Mouse (Mus musculus): Measurements from ENCODE around the gene Pdlim3. TPM values are rescaled to one million over a fixed set of nuclear protein-coding genes. Genes with fewer than 3 reads are reported as not detected.

Gene Pdlim3
- polyA plus RNA-seq, 1 experiment from 2014 or later = 134 TPM

GRCm38 (mm10) chr8:45936986-45937385 lies 51.7 kb downstream of the Pdlim3 start:
- TF ChIP-seq CTCF (IDR thresholded peaks at IDR 0.05; ENCODE audit: low read depth) = no peak
- no peak for ATAC-seq
- no peaks in the 10 kb centered on the region for H3K9me3 ChIP-seq (ENCODE audit: control insufficient read depth)
- WGBS = 88% methylated on average over 9 of the region's 9 CpGs
- H3K4me2 ChIP-seq (replicated peaks; ENCODE audit: low read depth) = no peak overlapping the region
- no peak overlapping the region for H3K27ac ChIP-seq (ENCODE audit: low read depth, low read length)
- no peak overlapping the region for H3K9ac ChIP-seq (ENCODE audit: low read depth, low read length)
- no peaks in the 10 kb centered on the region for H3K27me3 ChIP-seq (replicated peaks; ENCODE audit: control insufficient read depth, insufficient read depth, low read length)
- no peaks in the 10 kb centered on the region for H3K36me3 ChIP-seq (ENCODE audit: control insufficient read depth, insufficient read depth)
- H3K4me3 ChIP-seq (ENCODE audit: low read depth, low read length) = no peak overlapping the region
- H3K4me1 ChIP-seq (replicated peaks; ENCODE audit: control insufficient read depth, insufficient read depth, low read length) = no peaks in the 10 kb centered on the region

DNA sequence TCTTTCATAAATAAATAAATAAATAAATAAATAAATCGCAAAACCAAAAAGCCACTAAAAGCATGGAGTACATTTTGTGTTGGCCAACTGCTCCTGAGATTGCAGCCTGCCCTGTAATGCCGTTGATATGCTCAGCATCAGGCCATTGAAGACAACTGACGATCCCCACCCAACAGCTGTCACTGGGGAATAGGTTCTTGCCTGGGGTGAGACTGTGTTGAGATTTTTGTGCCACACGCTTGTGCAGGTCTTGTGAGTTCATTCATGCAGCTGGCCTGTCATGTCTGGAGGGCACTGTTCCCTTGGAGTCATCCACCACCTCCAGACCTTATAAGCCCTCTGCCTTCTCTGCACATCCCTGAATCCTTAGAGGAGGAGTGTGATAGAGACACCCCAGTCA lies 61.0 kb downstream of the Pdlim3 start:
- Histone ChIP-seq H3K9me3 (ENCODE audit: control insufficient read depth) (no peaks in the 10 kb centered on the region), H3K36me3 (ENCODE audit: control insufficient read depth, insufficient read depth) (no peaks in the 10 kb centered on the region), H3K27ac (ENCODE audit: low read depth, low read length) (no peak overlapping the region), H3K4me1 (replicated peaks; ENCODE audit: control insufficient read depth, insufficient read depth, low read length) (no peaks in the 10 kb centered on the region), H3K9ac (ENCODE audit: low read depth, low read length) (no peak overlapping the region), H3K4me3 (ENCODE audit: low read depth, low read length) (no peak overlapping the region), H3K27me3 (replicated peaks; ENCODE audit: control insufficient read depth, insufficient read depth, low read length) (no peaks in the 10 kb centered on the region), H3K4me2 (replicated peaks; ENCODE audit: low read depth) (no peak overlapping the region)
- TF ChIP-seq CTCF (IDR thresholded peaks at IDR 0.05; ENCODE audit: low read depth) = no peak
- no peak for ATAC-seq
- 93% methylated on average over 4 of the region's 4 CpGs for WGBS

DNA sequence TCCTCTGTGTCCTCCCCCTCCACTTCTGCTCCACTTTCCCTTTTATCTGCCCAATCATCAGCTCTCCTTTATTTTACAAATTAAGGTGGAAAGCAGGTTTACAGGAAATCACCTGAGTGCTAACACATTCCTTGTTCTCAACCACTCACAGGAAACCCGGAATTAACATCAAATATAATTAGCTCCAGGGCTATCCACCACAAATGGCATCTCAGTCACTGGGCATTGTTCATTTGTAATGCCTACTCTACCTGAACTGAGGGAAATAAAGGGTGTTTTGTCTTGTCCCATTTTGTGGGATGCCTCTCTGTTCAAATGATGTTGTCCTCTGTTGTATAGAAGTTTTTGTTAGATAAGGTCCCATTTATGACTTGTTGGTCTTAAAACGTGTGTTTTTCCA lies 65.4 kb downstream of the Pdlim3 start:
- H3K36me3 ChIP-seq (ENCODE audit: control insufficient read depth, insufficient read depth) = no peaks in the 10 kb centered on the region
- H3K9me3 ChIP-seq (ENCODE audit: control insufficient read depth) = no peaks in the 10 kb centered on the region
- no peak for ATAC-seq
- H3K9ac ChIP-seq (ENCODE audit: low read depth, low read length) = no peak overlapping the region
- H3K4me2 ChIP-seq (replicated peaks; ENCODE audit: low read depth) = no peak overlapping the region
- no peaks in the 10 kb centered on the region for H3K4me1 ChIP-seq (replicated peaks; ENCODE audit: control insufficient read depth, insufficient read depth, low read length)
- no peak overlapping the region for H3K27ac ChIP-seq (ENCODE audit: low read depth, low read length)
- H3K27me3 ChIP-seq (replicated peaks; ENCODE audit: control insufficient read depth, insufficient read depth, low read length) = no peaks in the 10 kb centered on the region
- 53% methylated on average over 2 of the region's 2 CpGs for WGBS
- no peak overlapping the region for H3K4me3 ChIP-seq (ENCODE audit: low read depth, low read length)
- TF ChIP-seq CTCF (IDR thresholded peaks at IDR 0.05; ENCODE audit: low read depth) = no peak

Other genes starting within 250 kb of the Pdlim3 start
- not detected in 2 replicates for gene Ccdc110, start 49.2 kb downstream of the Pdlim3 start, polyA plus RNA-seq (2015; fragmentation: Nextera tagmentation; extraction: Ambion mirVana)
- gene 1700029J07Rik, start 89.8 kb downstream of the Pdlim3 start, polyA plus RNA-seq (2015; fragmentation: Nextera tagmentation; extraction: Ambion mirVana) = 0.31 and 0.70 TPM in 2 replicates
- 94.2 and 97.2 TPM in 2 replicates for gene Ufsp2, start 90.1 kb downstream of the Pdlim3 start, polyA plus RNA-seq (2015; fragmentation: Nextera tagmentation; extraction: Ambion mirVana)
- gene Lrp2bp, start 113.8 kb downstream of the Pdlim3 start, polyA plus RNA-seq (2015; fragmentation: Nextera tagmentation; extraction: Ambion mirVana) = 0.44 and 0.54 TPM in 2 replicates
- 18.0 and 32.7 TPM in 2 replicates for gene Ankrd37, start 120.2 kb downstream of the Pdlim3 start, polyA plus RNA-seq (2015; fragmentation: Nextera tagmentation; extraction: Ambion mirVana)